Mouse (Mus musculus) lung, postnatal 0 days (tissue): ENCODE results near the gene Crisp3. TPM values are rescaled to one million over a fixed set of nuclear protein-coding genes. Genes with fewer than 3 reads are reported as not detected.

ENCODE experiments used
- polyA plus RNA-seq: library from polyadenylated mRNA; unstranded; fragments of >200 nt; fragmentation: Nextera tagmentation; extraction: Ambion mirVana; gene quantifications from 2 replicates; pipeline ENCODE4 v1.2.1, GENCODE M21; 2015

The Crisp3 gene
- polyA plus RNA-seq, 1 experiment from 2014 or later: not detected

Other genes with a start within 250 kb of the Crisp3 start
- not detected in 2 replicates for gene AC192777.2, start 146.8 kb downstream of the Crisp3 start, polyA plus RNA-seq
- gene Pgk2, start 33.6 kb downstream of the Crisp3 start, polyA plus RNA-seq: not detected in 2 replicates
- not detected in 2 replicates for gene Crisp1, start 76.9 kb upstream of the Crisp3 start, polyA plus RNA-seq